Mouse (Mus musculus) stomach, embryonic 14.5 days (tissue): ENCODE measurements at regions not wholly inside any gene's neighbourhood (a gene's known extent, or its start where the extent isn't known, plus 50 kb on each side); places are given as distances from the start of the nearest gene placed in this dataset.

Experiments
- ATAC-seq: fragments of 200-750 bp; cut with Nextera tagmentation; 2 replicates; pipeline ENCODE4 v1.8.0; 2017; ENCODE audit warnings: low read depth, moderate TSS enrichment; ENCODE audit not compliant: insufficient number of reproducible peaks, insufficient read depth, low FRiP score
- H3K27ac ChIP-seq: fragments of 300-500 bp; sonication (generic); 2 replicates; pipeline ENCODE4 v1.5.1; 2014; ENCODE audit warnings: mild to moderate bottlenecking, low read length, moderate library complexity, mixed read lengths
- H3K27me3 ChIP-seq: fragments of 300-500 bp; sonication (generic); 2 replicates; pipeline ENCODE4 v1.6.1; 2014; ENCODE audit warnings: low read length, control low read depth, mixed read lengths; ENCODE audit not compliant: control insufficient read depth, insufficient read depth
- H3K36me3 ChIP-seq: fragments of 300-500 bp; sonication (generic); 2 replicates; pipeline ENCODE4 v1.6.1; 2014; ENCODE audit warnings: mild to moderate bottlenecking, control low read depth, low read length, moderate library complexity, mixed read lengths; ENCODE audit not compliant: control insufficient read depth, insufficient read depth
- H3K4me1 ChIP-seq: fragments of 300-500 bp; sonication (generic); 2 replicates; pipeline ENCODE4 v1.6.1; 2014; ENCODE audit warnings: low read length, control low read depth, mixed read lengths; ENCODE audit not compliant: control insufficient read depth, insufficient read depth
- H3K4me2 ChIP-seq: fragments of 300-500 bp; sonication (generic); replicated peaks from 2 replicates; pipeline ENCODE4 v1.6.1; 2014; ENCODE audit warnings: low read depth, low read length, control low read depth
- H3K4me3 ChIP-seq: fragments of 300-500 bp; sonication (generic); 2 replicates; pipeline ENCODE4 v1.5.1; 2014; ENCODE audit warnings: low read depth, low read length, control low read depth
- H3K9ac ChIP-seq: fragments of 300-500 bp; sonication (generic); replicated peaks from 2 replicates; pipeline ENCODE4 v1.6.1; 2014; ENCODE audit warnings: low read depth, mild to moderate bottlenecking, control low read depth, low read length, moderate library complexity, mixed read lengths
- H3K9me3 ChIP-seq: fragments of 300-500 bp; sonication (generic); 2 replicates; pipeline ENCODE4 v1.6.1; 2016; ENCODE audit warnings: low read depth, low read length, control low read depth; ENCODE audit not compliant: control insufficient read depth
- WGBS: fragments of 180-500 bp; shearing (Covaris S2); extraction: QIAGEN DNeasy Blood & Tissue Kit; methylation state at CpG from one replicate; pipeline ENCODE4 v1.1.7; 2014; 5-methylcytosine and 5-hydroxymethylcytosine counted together

- H3K4me3 ChIP-seq = no peak overlapping the region
- H3K36me3 ChIP-seq = no peaks in the 10 kb centered on the region
- no peaks in the 10 kb centered on the region for H3K27me3 ChIP-seq
- no peaks in the 10 kb centered on the region for H3K9me3 ChIP-seq
- no peak overlapping the region for H3K4me2 ChIP-seq
- 76% methylated on average over 8 of the region's 8 CpGs for WGBS
- ATAC-seq = no peak
- H3K27ac ChIP-seq = no peak overlapping the region
- no peaks in the 10 kb centered on the region for H3K4me1 ChIP-seq
- no peak overlapping the region for H3K9ac ChIP-seq
Measured at GRCm38 (mm10) chr6:16064691-16065090, 344.2 kb downstream of the Mdfic start.

- H3K4me1 ChIP-seq = no peaks in the 10 kb centered on the region
- H3K36me3 ChIP-seq = no peaks in the 10 kb centered on the region
- H3K4me2 ChIP-seq = no peak overlapping the region
- no peak overlapping the region for H3K9ac ChIP-seq
- no peak for ATAC-seq
- no peak overlapping the region for H3K27ac ChIP-seq
- H3K9me3 ChIP-seq = no peaks in the 10 kb centered on the region
- 80% methylated on average over 5 of the region's 5 CpGs for WGBS
- no peak overlapping the region for H3K4me3 ChIP-seq
- no peaks in the 10 kb centered on the region for H3K27me3 ChIP-seq
Measured at GRCm38 (mm10) chr6:16065121-16065520, 344.7 kb downstream of the Mdfic start.

- H3K4me3 ChIP-seq = no peak overlapping the region
- WGBS = 90% methylated on average over 2 of the region's 2 CpGs
- no peak for ATAC-seq
- no peaks in the 10 kb centered on the region for H3K4me1 ChIP-seq
- H3K4me2 ChIP-seq = no peak overlapping the region
- H3K27me3 ChIP-seq = no peaks in the 10 kb centered on the region
- H3K9ac ChIP-seq = no peak overlapping the region
- H3K27ac ChIP-seq = no peak overlapping the region
- H3K9me3 ChIP-seq = no peaks in the 10 kb centered on the region
- H3K36me3 ChIP-seq = no peaks in the 10 kb centered on the region
Measured at GRCm38 (mm10) chr6:16076266-16076665, 355.8 kb downstream of the Mdfic start.

GRCm38 (mm10) chr6:16077195-16077810, 356.8 kb downstream of the Mdfic start:
- ATAC-seq = no peak
- no peaks in the 10 kb centered on the region for H3K36me3 ChIP-seq
- 74% methylated on average over 4 of the region's 4 CpGs for WGBS

GRCm38 (mm10) chr6:16077917-16078316, 357.5 kb downstream of the Mdfic start:
- Histone ChIP-seq H3K27me3 (no peaks in the 10 kb centered on the region), H3K4me1 (no peaks in the 10 kb centered on the region), H3K9me3 (no peaks in the 10 kb centered on the region), H3K4me2 (no peak overlapping the region), H3K36me3 (no peaks in the 10 kb centered on the region), H3K9ac (no peak overlapping the region), H3K27ac (no peak overlapping the region), H3K4me3 (no peak overlapping the region)
- no peak for ATAC-seq

More at GRCm38 (mm10) chr6:16077195-16077810, 356.8 kb downstream of the Mdfic start:
- Histone ChIP-seq H3K27me3 (no peaks in the 10 kb centered on the region), H3K9ac (no peak overlapping the region), H3K4me1 (no peaks in the 10 kb centered on the region), H3K4me3 (no peak overlapping the region), H3K27ac (no peak overlapping the region), H3K4me2 (no peak overlapping the region), H3K9me3 (no peaks in the 10 kb centered on the region)

GRCm38 (mm10) chr6:16086952-16087537, 366.6 kb downstream of the Mdfic start:
- H3K36me3 ChIP-seq = no peaks in the 10 kb centered on the region
- no peak overlapping the region for H3K4me3 ChIP-seq

GRCm38 (mm10) chr6:16098761-16099160, 378.3 kb downstream of the Mdfic start:
- Histone ChIP-seq H3K4me2 (no peak overlapping the region), H3K27ac (no peak overlapping the region), H3K36me3 (no peaks in the 10 kb centered on the region), H3K27me3 (no peaks in the 10 kb centered on the region), H3K9ac (no peak overlapping the region), H3K4me1 (no peaks in the 10 kb centered on the region), H3K9me3 (no peaks in the 10 kb centered on the region), H3K4me3 (no peak overlapping the region)
- ATAC-seq = no peak

More at GRCm38 (mm10) chr6:16086952-16087537, 366.6 kb downstream of the Mdfic start:
- H3K9me3 ChIP-seq = no peaks in the 10 kb centered on the region
- 83% methylated on average over 7 of the region's 7 CpGs for WGBS
- ATAC-seq = no peak
- H3K27me3 ChIP-seq = no peaks in the 10 kb centered on the region
- H3K4me2 ChIP-seq = no peak overlapping the region
- no peaks in the 10 kb centered on the region for H3K4me1 ChIP-seq
- no peak overlapping the region for H3K27ac ChIP-seq
- no peak overlapping the region for H3K9ac ChIP-seq

- H3K27me3 ChIP-seq = no peaks in the 10 kb centered on the region
- no peak overlapping the region for H3K27ac ChIP-seq
- no peaks in the 10 kb centered on the region for H3K9me3 ChIP-seq
- H3K36me3 ChIP-seq = no peaks in the 10 kb centered on the region
- no peak overlapping the region for H3K4me2 ChIP-seq
- no peak overlapping the region for H3K4me3 ChIP-seq
- H3K9ac ChIP-seq = no peak overlapping the region
- no peaks in the 10 kb centered on the region for H3K4me1 ChIP-seq
- no peak for ATAC-seq
- WGBS = 70% methylated on average over 3 of the region's 3 CpGs
Measured at GRCm38 (mm10) chr6:16141009-16141408, 420.5 kb downstream of the Mdfic start.

GRCm38 (mm10) chr6:16144538-16144937, 424.1 kb downstream of the Mdfic start:
- H3K36me3 ChIP-seq = no peaks in the 10 kb centered on the region
- H3K27ac ChIP-seq = no peak overlapping the region
- WGBS = 46% methylated on average over 6 of the region's 6 CpGs
- no peak for ATAC-seq
- H3K4me1 ChIP-seq = no peaks in the 10 kb centered on the region
- no peaks in the 10 kb centered on the region for H3K9me3 ChIP-seq
- no peak overlapping the region for H3K9ac ChIP-seq
- H3K4me3 ChIP-seq = no peak overlapping the region
- no peak overlapping the region for H3K4me2 ChIP-seq
- H3K27me3 ChIP-seq = no peaks in the 10 kb centered on the region
